Mouse (Mus musculus) spleen, adult 12 weeks (tissue): ENCODE results near the gene Mios.
A peak's percentile ranks its signal among the peaks of the same experiment; 100 is the strongest.

ENCODE experiments used
- DNase-seq: peaks from one replicate; pipeline ENCODE4 v3.0.0; 2022; ENCODE audit warnings: low spot score

Gene Mios

DNA sequence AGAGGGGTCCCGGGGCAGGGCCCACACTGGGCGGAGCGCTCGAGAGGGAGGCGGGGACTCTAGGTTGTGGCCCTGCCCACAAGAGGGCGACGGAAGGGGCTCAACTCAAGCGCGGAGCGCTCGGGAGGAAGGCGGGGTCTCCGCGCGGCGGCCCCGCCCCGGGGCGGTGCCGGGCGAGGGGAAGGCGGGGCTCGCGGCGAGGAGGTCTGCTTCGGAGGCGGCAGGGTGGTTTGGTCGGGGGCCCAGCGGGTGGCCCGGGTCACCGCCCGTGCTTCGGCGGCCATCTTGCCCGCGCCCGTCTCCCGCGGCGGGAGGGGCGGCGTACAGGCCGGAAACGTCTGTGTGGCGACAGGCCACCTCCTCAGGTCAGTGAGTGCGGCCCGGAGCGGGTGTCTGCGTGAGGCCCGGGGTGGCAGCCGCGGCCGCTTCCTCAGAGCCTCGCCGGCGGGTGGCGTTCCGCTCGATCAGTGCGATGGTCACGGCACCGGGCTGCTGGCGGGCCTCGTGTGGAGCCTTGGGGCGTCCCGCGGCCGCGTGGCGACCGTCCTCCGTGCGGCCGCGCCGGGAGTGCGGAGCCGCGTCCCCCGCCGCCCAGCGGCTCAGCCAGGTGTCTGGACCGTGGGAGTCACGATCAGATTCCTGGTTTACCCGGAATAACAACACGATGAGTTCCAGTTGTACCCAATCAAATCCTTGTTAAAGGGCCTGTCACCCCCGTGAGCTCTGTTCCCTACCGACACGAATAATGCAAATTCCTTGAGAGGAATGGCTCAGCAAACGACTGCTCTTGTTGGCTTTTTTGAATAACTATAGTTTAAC lies at the start of gene Mios:
Mios (plus strand) TSS at position 176 of the 819 bp plus-strand sequence.
- peak; percentile 78 for DNase-seq

DNA sequence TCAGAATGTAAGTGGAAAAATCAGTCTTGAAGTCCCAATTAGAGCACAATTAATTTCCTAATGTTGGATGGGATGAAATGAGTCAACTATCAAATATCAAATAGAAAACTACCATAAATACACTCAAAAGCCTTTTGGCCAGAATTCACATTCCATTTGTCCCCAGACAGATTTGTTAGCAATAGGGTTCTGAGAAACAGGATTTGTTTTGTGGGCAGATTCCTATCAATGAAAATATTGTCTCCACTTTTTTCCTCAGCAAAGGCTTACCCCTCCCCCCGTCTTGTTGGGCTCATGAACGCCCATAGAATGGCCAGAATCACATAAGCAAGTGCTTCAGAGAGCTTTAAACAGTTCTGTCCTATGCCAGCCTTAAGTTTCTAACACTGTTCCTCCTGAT lies 49.0 kb upstream of the Mios start:
- no peak for DNase-seq

DNA sequence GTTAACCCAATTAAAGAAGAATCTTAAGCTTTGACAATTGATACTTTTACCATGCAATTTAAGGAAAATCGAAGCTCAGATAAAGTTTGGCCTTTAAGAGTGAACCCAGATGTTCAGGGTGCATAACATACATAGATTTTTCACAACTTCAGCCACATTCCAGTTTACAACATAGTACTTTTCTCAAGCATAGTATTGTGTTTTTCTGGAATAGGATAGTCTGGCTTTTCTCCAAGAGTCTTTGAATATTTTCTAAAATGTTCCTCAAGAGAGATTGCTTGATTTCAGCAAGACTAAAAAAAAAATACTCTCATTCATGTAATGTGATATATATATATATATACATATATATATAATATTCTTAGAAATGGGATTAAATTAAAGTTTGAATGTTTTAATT lies 44.3 kb upstream of the Mios start:
- no peak for DNase-seq

GRCm38 (mm10) chr6:8172101-8172500 lies 36.9 kb upstream of the Mios start:
- no peak for DNase-seq

DNA sequence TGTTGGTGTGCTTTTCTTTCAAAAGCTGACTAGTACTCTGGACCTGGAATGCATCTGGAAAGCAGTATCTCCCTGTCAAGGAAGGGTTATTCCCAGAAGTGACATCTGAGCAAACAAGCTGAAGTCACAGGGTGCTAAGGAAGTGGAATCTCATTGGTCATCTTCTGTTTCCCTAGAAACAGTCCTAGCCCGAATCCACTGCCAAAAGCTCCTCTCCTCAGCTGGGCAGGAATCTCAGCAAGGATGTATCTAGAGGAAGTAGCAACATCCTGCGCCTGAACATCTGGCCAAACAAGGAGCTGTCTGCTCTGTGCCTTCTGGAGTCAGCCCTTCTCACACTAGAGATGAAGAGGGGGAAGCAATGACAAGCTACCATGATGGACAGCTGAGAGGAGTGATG lies 35.0 kb upstream of the Mios start:
- no peak for DNase-seq

DNA sequence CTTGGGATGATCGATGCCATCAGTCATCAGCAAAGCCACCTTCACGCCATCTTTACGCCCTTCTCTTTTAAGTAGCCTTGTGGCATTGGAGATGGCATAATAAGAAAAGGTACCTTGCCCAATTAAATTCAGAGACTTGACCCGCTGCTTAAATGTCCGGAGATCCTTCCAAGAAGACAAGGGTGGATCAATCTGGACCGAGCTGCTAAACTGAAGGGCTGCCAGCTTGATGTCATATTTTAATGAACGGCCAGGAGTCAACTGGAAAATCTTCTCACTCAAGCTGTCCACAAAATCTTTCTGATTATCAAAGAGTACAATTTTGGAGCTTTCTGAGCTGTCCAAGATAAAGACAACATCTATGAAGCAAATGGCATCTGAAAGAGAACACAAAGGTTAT lies 33.7 kb upstream of the Mios start:
- no peak for DNase-seq

DNA sequence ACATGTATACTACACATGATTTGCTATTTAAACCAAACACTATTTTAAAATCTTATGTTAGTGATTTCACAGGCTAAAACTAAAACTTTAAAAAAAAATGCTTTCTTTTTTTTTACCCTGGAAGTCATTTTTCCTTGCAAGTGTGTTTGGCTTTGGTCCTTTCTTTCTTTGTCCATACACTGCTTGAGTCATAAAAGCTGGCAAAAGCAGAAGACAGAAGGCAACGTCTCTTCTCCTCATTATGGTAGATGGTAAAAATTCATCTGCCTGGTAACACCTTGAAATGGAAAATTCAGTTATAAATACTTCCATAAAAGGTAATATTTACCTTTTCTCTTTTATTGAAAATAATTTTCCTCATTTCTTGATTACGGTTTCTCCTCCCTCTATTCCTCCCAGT lies 32.9 kb upstream of the Mios start:
- DNase-seq: no peak

DNA sequence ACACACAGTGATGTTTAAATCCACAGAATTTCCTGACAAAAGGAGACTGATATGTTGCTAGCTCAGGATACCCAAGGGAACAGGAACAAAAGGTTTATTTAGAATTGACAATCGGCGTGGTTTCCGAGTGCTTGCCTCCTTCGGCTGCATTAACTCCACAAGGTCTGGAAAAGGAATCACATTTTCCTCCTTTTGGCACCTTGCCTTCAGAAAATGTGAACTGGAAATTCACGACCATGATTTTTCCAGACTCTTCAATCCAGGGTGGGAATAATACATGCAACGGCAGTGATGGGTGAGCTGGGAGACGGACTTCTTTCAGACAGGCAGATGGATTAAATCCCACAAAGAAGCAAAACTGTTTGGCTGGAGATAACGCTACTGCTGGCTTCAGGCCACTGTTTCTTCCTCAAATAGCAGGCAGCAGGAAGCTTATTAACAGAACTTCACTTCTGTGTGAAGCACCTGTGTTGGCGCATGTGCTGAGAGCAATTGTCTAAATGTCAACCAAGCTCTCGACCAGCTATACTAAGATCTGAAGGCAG lies 30.6 kb upstream of the Mios start:
- no peak for DNase-seq

GRCm38 (mm10) chr6:8188599-8189233 lies 20.3 kb upstream of the Mios start:
- no peak for DNase-seq

GRCm38 (mm10) chr6:8189917-8190316 lies 19.1 kb upstream of the Mios start:
- no peak for DNase-seq

- no peak for DNase-seq
Observed at GRCm38 (mm10) chr6:8192517-8192916, 16.5 kb upstream of the Mios start, which contains the start of gene Col28a1. TSS of gene Col28a1 (minus strand) at chr6:8192617.

- no peak for DNase-seq
Observed at GRCm38 (mm10) chr6:8209866-8210186, 804 bp downstream of the Mios start.

DNA sequence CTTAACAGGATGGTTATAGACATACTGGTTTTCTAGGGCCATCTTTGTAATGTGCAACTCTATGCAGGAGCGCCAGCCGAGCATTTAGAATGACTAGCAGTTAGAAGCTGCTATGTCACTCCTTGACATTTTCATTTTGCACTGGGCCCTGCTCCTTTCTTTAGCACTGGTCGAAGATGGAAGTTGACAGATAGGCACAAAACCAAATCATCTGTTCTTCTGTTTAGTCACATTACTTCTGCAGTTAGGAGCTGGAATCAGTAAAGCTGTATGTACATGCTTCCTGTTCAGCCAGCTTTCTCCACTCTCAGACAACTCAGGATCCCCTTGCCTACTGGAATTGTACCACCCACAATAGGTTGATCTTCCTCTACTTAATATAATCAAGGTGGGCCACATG lies 1.6 kb downstream of the Mios start:
- no peak for DNase-seq

DNA sequence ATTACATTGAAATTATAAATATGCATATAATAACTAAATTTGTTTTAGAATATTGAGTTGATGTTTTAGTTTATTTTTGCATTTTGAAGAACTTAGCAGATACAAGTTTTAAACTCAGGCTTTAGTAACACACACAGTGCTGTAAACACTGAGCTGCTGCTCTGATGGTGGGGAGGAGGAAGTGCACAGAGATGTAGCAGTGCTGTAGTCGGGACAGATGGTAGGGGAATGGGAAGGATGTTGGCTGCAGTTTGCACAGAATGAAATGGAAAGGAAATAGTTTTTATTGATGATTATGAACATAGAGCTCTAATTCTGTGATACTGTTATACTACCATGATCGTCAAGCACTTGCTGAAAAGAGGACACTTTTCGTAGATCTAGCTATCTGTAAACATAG lies 18.0 kb downstream of the Mios start:
- no peak for DNase-seq

- no peak for DNase-seq
Observed at GRCm38 (mm10) chr6:8228596-8228995, 19.6 kb downstream of the Mios start.

DNA sequence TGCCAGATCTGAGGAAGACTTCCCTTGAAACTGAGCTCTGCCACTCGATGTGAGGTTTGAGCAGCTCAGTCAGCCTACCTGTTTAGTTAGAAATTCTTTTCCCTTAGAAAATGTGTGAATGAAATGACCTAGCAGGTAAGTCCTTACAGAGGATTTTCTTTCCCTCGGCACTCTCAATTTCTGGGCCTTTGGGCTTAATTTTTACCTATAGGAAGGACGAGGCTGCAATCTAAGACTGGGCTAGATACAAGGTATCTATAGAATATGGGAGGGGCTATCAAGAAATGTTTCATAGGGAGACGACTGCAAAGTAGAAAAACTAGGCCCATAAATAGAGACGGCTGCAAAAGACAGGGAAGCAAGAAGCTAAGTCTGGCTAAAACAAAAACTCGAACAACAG lies 49.3 kb downstream of the Mios start:
- no peak for DNase-seq

GRCm38 (mm10) chr6:8259004-8259666 lies 50.1 kb downstream of the Mios start, which contains the start of the genes Rpa3, Umad1 and Gm45062:
TSS of gene Rpa3 (minus strand) at chr6:8259173.
TSS of gene Umad1 (plus strand) at chr6:8259288.
TSS of gene Gm45062 (plus strand) at chr6:8259450.
- peak; percentile 94 for DNase-seq

DNA sequence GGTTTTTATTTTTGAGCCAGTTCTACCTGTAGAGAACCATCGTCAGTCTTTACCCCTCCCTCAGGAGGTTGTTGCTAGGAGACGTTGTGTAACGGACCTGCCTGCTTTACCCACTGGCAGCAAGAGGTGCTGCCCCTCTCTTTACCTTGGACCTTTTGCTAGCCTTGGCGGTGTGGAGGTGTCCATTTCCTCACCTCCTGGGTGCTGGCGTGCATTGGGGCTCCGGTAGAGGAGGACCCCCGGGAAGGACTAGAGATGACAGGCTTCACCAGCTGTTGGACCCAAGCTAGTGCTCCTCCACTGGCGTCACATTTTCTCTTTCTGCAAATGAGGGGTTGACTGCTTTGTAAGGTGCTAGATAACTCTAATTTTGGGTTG lies 50.6 kb downstream of the Mios start:
- DNase-seq: no peak

- DNase-seq: no peak
Observed at GRCm38 (mm10) chr6:8271047-8271446, 62.0 kb downstream of the Mios start.

GRCm38 (mm10) chr6:8274387-8275054 lies 65.5 kb downstream of the Mios start:
- peak; percentile 30 for DNase-seq

DNA sequence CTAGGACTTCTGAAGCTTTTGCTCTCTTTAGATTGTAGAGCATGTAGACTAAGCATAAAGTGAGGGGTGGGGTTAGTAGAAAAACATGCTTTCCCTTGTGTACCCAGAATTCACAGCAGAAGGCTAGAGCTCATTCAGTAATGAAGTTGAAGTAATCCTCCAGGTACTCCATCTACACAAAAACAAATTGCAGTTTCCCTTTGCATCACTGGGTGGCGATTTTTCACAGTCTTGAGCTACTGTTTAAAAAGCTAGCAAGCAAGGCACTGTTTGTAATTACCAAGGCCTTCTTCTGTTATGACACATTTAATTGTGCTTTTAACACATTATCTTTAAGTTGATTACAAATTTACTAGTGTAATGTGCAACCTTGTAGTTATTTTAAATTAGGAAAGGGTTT lies 66.1 kb downstream of the Mios start:
- peak; percentile 31 for DNase-seq

DNA sequence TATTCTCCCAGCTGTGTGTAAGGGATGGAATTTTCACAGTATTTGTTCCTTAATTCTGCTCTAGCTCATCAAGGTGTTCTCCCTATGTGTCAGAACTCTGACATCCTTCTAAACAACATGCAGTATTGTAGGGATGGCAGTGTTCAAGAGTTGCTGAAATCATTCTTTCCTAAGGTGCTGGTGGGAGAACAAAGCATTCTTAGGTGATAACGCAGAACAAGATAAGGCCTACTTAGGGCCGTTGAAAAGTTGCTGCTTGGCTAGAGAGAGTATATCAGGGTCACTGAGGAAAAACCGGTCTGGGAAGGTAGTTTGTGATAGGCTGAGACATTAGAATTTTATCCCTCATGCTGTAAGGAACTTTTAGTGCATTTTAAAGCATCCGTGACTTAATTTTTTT lies 67.4 kb downstream of the Mios start:
- no peak for DNase-seq
